Mouse (Mus musculus): ENCODE data around the gene Antxr1.
A peak's percentile ranks its signal among the peaks of the same experiment; 100 is the strongest.

The Antxr1 gene

DNA sequence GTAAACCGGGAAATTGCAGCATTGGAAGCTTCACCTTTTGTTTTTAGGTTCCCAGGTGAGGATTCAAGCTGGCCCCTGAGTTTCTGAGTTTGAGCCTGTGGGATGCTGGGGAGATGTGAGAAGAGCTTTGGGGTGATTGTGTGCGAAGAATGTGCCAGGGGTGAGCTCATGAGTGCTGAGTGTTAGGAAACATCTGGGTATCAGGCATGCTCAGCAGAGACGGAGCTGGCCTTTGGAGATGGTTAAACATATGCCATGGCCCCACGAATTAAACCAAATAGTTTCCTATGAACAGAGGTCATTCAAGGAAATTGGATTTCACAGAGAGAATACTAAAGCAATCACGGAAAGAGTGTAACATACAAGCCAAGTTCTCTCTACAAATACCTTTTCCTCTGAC, 193.4 kb downstream of the Antxr1 start:
- no peak for DNase-seq (ENCODE audit: low spot score in 2 of 2)

DNA sequence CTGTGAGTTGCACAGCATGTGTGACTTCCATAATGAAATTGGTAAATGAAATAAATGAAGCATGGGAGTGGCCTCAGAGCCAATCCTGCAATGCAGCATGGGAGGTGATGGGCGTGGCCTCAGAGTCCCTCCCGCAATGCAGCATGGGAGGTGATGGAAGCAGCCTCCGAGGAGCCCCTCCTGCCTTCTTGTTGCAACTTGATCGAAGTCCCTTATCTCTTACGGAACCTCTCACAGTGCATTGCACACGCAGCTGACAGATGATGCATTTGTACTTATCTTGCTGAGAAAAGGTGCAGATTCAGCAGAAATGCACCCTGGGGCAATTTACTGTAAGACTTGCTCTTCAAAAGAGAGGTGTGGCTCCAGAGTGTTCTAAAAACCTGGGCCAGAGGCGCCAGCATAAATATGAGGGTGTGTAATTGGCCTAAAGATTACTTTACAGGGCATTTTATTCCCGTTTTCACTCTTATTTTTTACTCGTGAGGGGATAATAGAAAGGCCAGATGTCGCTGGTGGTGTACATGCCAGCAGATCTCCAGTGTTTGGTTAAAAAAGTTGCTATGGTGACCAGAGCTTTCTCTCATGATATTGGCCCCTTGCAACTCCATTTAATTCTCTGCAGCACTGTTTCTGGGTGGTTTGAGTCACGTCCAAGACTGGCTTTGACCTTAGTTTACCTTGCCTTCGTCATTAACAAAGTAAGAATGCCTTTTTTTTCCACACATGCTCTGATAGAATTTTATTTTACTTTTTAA, 195.6 kb downstream of the Antxr1 start:
- no peak for DNase-seq (ENCODE audit: low spot score in 2 of 2)

DNA sequence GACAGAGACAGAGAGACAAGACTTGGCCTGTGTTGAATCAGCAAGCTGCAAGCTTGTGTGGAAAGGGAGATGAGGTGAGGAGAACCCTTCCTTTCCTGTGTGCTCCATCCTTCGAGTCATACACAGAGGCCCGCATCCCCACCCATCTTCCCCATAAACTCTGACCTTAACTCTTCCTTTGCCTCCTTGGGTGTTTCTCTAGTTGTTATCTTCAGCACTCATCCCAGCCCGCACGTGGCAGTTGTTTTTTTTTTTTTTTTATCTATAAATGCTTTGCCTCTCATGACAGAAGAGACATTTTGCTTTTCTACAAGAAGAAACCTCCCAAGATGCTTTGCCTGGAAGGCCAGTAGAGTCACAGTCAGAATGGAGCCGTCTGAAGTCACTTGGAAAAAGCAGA, 197.1 kb downstream of the Antxr1 start:
- no peak for DNase-seq (ENCODE audit: low spot score in 2 of 2)

DNA sequence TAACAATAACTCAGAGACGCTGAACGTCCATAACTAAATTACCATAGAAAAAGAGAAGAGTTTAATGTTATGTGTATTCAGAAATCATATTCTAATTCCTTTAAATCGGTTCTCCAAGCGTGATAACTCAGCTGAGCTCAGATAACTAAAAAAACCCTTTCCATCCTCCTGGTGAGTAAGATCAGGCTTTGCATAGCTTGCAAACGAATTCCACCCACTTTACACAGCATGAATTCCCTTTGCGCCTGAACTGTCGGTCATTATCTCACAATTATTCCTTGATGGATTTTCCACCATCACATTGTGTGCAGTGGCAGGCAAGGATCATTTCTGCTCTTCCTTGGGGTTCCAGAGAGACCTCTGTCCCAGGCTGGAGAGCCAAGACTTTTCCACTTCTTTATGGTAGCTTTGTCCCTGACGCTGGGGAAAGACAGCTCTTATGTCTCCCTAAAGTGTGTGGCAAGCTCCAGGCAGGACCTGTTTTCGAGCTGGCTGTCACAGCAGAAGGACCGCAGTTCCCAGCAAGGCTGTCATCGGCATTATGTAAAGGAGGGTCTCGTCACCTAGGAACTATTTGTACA, 201.6 kb downstream of the Antxr1 start:
- DNase-seq (ENCODE audit: low spot score in 2 of 2), result no peak

DNA sequence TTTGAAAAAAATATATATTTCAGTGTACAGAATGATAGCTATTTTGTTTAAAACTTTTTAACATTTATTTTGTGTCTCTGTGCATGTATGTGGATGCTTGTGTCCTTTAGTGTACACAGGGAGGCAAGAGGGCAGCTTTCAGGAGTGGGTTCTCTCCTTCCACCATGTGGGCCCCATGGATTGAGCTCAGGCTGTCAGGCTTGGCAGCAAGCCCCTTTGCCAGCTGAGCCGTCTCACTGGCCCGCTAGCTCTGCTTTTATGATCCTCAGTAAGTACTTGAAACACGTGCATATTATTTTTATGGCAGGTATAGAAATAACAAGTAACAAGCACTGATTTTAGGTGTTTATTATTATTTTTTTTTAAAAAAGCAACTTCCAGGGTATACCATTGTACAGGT, 202.1 kb downstream of the Antxr1 start:
- DNase-seq (ENCODE audit: low spot score in 2 of 2), result peak in 1 of 2 experiments; percentile 32

GRCm38 (mm10) chr6:87131078-87131477, 204.5 kb downstream of the Antxr1 start:
- no peak for DNase-seq (ENCODE audit: low spot score in 2 of 2)

DNA sequence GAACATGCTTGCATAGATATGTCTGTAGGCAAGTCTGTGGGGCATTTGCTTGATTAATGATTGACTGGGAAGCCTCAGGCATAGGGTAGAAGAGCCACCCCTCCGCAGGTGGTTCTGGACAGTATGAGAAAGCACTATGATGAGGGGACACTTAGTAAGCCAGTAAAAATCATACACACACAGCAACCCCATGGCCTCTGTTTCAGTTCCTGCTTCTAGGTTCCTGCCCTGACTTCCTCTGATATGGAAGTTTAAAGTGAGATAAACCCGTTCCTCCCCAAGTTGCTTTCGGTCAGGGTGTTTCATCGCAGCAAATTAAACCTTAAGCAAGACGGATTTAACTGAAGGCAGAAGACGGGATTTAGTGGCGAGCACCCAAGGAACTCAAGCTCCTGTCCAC, 205.0 kb downstream of the Antxr1 start:
- DNase-seq (ENCODE audit: low spot score in 2 of 2), result no peak

GRCm38 (mm10) chr6:87129861-87130260, 205.8 kb downstream of the Antxr1 start:
- DNase-seq (ENCODE audit: low spot score in 2 of 2), result no peak

DNA sequence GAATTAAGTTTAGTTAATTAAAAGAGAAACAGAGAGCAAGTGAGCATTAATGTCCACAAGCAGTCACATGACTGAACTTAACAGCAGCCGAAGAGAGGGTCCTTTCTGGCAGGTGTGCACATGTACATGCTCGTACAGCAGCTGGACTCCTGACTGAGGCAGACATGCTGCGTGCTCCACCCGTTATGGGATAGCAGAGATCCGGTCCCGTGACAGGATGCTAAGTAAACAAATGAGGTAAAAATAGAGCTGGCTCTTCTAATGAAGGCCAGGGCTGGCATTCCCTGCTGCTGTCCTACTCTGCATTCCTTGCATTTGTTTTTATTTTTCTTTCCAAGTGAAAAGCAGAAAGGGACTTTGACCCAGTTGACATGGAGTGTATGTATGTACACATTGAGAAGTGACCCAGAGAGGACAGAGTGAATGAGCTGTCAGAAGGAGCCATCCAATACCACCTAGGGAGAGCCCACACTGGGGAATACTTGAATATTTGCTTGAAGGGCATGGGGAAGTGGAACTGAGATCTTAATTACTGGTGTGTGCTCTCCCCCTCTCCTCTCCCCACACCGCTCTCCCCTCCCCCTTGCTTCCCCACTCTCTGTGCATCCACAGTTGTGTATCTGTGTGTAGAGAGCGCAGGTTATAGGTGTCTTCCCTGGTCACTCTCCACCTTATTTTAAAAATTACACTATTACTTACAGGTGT, 208.4 kb downstream of the Antxr1 start:
- no peak for DNase-seq (ENCODE audit: low spot score in 2 of 2)

DNA sequence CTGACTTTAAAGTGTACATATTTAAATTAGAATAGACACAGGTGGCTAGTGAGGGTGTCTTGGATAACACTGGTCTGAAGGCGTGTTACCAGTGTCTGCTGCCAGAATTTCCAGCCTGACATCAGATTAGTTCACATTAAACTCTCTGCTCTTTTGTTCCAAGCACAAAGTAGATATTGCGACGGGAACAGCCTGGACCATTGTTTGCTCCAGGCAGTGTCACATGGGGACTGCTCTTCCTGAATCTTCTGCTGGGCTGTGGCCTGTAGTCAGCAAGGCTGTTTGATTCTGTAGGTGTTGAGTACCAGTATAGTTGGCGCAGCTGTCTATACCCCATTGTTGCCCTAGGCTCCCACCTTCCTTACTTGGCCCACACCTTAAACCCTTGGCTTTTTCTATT, 211.6 kb downstream of the Antxr1 start:
- no peak for DNase-seq (ENCODE audit: low spot score in 2 of 2)

DNA sequence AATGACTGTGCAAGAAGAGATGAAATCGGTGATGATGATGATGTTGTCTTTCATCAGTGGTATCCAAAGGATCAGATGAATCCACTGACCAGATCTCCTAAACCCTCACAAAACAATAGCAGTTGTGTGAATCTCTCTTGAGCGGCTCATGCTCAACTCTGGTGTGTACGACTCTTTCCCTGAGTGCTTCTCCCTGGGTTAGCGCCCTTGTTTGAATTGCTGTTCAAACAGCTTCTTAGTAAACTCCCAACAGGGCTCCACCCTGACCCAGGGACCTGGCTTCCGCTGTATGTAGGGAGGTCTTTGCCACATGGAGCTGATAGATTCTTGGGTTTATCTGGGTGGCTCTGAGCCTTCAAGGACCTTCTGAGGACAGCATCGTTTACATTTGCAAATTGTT, 212.2 kb downstream of the Antxr1 start:
- DNase-seq (ENCODE audit: low spot score in 2 of 2), result no peak

GRCm38 (mm10) chr6:87121961-87122360, 213.7 kb downstream of the Antxr1 start:
- no peak for DNase-seq (ENCODE audit: low spot score in 2 of 2)

DNA sequence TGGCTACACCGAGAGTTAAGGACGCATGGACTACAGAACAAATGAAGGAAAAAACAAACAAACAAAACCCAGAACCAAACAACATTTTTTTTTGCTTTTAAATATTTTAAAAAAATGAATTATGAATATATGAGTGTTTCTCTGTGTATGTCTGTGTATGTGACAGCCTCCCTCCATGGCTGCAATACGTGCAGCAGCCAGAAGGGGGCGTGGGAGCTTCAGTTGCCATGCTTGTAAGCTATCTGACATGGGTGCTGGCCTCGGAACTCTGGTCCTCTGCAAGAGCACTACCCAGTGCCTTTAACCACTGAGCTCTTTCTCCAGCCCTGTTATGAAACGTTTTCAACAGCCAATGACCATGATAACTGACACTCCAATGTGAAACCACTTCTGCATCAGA, 215.0 kb downstream of the Antxr1 start:
- no peak for DNase-seq (ENCODE audit: low spot score in 2 of 2)

- DNase-seq (ENCODE audit: low spot score in 2 of 2), result no peak
Measured at GRCm38 (mm10) chr6:87119975-87120374, 215.6 kb downstream of the Antxr1 start.

DNA sequence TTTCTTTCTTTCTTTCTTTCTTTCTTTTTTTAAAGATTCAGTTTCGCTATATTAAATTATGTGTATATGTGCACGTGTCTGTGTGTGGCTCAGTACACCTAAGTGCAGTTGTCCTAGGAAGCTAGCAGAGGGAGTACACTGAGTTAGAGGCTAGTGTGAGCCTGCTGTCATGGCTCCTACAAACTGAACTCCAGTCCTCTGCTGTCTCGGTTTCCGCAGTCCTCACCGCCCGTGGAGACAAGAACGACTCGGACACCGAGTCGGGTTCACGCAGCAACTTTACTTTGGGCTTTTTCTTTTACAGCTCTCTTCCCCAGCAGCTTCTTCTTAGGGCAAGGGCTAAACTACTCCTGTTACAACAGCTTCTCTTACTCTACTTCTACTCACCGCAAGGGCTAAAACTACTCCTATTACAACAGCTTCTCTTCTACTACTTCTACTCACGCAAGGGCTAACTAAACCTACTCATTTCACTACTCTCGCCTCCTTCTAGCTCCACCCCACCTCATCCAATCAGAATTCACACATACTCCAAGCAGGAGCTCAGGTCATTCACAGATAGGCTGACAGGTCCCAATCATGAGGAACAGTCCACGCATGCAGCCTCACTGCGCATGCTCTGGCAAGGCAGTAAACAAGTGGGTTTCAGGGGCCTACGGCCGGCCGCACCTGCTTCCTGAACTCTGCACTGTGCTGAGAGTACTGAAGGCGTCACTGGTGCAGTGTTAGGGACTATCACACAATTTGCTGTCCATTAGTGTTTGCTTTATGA, 216.4 kb downstream of the Antxr1 start:
- DNase-seq (ENCODE audit: low spot score in 2 of 2), result no peak

DNA sequence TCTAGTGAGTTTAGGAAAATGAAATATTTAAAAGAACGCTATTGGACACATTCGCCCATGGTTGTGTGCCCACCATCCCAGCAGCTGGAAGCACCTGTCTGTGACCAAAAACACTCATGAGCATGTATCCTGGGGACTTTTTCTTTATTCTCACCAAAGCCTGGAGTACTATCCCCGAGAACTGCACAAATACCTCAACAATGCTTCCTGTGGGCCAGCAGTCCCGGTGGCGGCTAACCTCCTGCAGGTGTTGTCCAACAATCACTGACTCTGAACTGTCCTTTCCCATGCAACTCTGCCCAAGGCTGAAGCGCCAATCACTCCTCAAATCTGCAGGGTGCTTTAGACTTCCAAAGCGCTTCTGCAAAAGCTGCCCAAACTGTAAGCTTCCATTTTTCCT, 219.0 kb downstream of the Antxr1 start:
- no peak for DNase-seq (ENCODE audit: low spot score in 2 of 2)

DNA sequence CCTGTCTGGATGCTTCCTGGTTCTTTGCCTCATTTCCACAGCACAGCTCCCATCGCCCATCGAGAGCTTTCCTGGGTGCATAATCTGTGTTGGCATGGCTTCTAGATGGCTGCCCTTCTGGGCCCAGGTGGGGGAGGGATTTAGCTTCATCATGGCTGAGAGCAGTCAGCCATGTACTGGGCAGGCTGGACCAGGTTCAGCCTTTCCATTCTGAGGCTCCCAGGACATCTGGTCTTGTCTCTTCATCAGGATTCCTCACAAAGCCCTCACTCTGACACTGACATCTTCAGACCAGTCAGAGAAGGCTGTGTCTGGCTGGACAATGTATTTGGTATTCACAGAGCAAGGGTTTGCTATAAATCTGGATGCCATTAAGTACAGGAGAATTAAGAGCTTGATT, 219.6 kb downstream of the Antxr1 start:
- DNase-seq (ENCODE audit: low spot score in 2 of 2), result peak in 1 of 2 experiments; percentile 22

DNA sequence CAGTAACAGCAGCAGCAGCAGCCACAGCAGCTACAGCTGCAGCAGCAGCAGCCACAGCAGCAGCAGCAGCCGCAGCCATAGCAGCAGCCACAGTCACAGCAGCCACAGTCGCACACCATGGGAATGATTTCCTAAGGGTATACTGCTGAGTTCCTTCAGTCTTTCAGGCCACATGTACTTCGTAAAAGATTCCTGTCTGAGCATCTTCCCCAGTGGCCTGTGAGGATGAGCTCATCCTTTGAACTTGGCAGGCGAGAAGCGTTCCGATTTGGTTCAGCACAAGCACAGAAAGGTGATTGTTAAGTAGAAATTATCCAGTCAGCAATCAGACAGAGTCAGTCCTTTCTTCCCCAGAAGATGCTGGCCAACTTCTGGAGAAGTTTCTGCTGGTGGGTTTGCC, 223.5 kb downstream of the Antxr1 start:
- DNase-seq (ENCODE audit: low spot score in 2 of 2), result no peak

DNA sequence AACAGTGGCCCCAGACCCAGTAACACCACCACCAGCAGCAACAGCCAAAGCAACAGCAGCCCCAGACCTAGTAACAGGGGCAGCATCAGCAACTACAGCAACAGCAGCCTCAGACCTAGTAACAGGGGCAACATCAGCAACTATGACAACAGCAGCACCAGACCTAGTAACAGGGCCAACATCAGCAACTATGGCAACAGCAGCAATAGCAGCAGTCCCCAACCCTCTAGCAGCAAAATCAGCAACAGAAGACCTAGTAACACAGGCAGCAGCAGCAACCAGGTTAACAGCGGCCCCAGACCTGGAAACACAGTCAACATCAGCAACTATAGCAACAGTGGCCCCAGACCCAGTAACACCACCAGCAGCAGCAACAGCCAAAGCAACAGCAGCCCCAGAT, 224.1 kb downstream of the Antxr1 start:
- DNase-seq (ENCODE audit: low spot score in 2 of 2), result no peak

DNA sequence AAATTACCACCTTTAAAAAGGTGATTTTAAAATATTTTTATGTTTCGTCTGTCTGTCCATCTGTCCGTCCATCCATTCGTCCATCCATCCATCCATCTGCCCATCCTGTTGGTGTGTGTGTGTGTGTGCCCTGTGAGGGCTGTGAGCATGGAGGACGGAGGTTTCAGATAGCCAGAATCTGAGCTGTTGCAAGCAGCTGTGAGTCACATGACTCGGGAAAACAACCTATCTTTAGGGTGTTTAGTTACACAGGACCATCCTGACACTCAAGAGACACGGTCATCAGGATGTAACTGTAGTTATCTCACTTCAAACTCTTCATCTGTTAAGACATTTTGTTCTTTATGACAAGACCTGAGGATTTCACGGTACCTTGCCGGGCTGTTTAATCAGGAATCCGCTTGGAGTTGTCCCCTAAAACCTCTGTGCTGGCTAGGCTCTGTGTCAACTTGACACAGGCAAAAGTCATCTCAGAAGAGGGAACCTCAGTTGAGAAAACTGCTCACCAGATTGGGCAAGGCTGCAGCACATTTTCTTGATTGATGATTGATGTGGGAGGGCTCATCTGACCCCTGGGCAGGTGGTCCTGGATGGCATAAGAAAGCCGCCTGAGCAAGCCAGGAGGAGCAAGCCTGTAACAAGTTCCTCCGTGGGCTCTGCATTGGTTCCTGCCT, 231.4 kb downstream of the Antxr1 start, which contains the start of gene D6Ertd527e:
Gene D6Ertd527e, plus strand, starts transcription at position 624 of the 674 bp plus-strand sequence.
- no peak for DNase-seq (ENCODE audit: low spot score in 2 of 2)

DNA sequence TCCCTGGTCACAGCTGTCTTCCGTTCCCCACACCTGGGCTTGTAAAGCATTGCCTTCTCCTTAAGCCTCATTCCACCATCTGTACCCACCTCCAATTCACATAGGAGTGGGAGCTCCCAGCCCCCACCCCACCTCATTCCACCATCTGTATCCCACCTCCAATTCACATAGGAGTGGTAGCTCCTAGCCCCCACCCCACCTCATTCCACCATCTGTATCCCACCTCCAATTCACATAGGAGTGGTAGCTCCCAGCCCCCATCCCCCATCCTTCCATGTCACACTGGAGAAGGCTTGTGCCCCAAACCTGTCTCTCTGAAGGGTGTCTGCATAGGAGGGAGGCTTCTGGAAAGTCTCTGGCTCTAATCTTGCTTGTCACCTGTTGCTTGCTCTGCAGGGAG, 232.3 kb downstream of the Antxr1 start:
- DNase-seq (ENCODE audit: low spot score in 2 of 2), result no peak
